Mouse (Mus musculus) MEL (cell line): ENCODE data around the gene Tmcc3. TPM values are rescaled to one million over a fixed set of nuclear protein-coding genes. Genes with fewer than 3 reads are reported as not detected.

Source experiments
- DNase-seq: peaks from one replicate; pipeline ENCODE4 v3.0.0; 2011; ENCODE audit warnings: low read depth, low spot score
- H3K27ac ChIP-seq: 2 replicates; pipeline ENCODE4 v1.5.1; 2012; ENCODE audit warnings: low read depth, mild to moderate bottlenecking, control low read depth, low read length, moderate library complexity; ENCODE audit not compliant: control insufficient read depth
- H3K27me3 ChIP-seq, 2 experiments: fragments of 150-350 bp in 1 of 2; sonication (generic) in 1 of 2; 2 replicates each; pipeline ENCODE4 v1.6.1; 2012; ENCODE audit warnings: low read length in 2 of 2, mild to moderate bottlenecking in 2 of 2, improper control_type of control experiment in 1 of 2, moderate library complexity in 1 of 2; ENCODE audit not compliant: insufficient read depth in 2 of 2, control insufficient read depth in 1 of 2
- H3K36me3 ChIP-seq, 2 experiments: 2 replicates each; pipeline ENCODE4 v1.6.1; 2012 to 2014; ENCODE audit warnings: low read length in 2 of 2, improper control_type of control experiment in 1 of 2, inconsistent platforms in 1 of 2, mild to moderate bottlenecking in 1 of 2; ENCODE audit not compliant: insufficient read depth in 2 of 2, control insufficient read depth in 1 of 2
- H3K4me1 ChIP-seq, 2 experiments: fragments of 150-350 bp in 1 of 2; sonication (generic) in 1 of 2; 2 replicates each; pipeline ENCODE4 v1.6.1; 2012; ENCODE audit warnings: low read length in 2 of 2, improper control_type of control experiment in 1 of 2, mild to moderate bottlenecking in 1 of 2; ENCODE audit not compliant: insufficient read depth in 2 of 2, control insufficient read depth in 1 of 2
- H3K4me3 ChIP-seq, 2 experiments: fragments of 150-350 bp in 1 of 2; sonication (generic) in 1 of 2; 2 replicates each; pipeline ENCODE4 v1.5.1; 2012; ENCODE audit warnings: low read depth in 2 of 2, low read length in 2 of 2, mild to moderate bottlenecking in 2 of 2, moderate library complexity in 2 of 2, control low read depth in 1 of 2, improper control_type of control experiment in 1 of 2; ENCODE audit not compliant: control insufficient read depth in 1 of 2, insufficient read depth in 1 of 2
- H3K79me2 ChIP-seq: 2 replicates; pipeline ENCODE4 v1.6.1; 2012; ENCODE audit warnings: mild to moderate bottlenecking, low read length, moderate library complexity; ENCODE audit not compliant: control insufficient read depth, poor library complexity, insufficient read depth
- H3K9ac ChIP-seq: 2 replicates; pipeline ENCODE4 v1.6.1; 2012; ENCODE audit warnings: low read depth, mild to moderate bottlenecking, control low read depth, low read length, moderate library complexity; ENCODE audit not compliant: control insufficient read depth, poor library complexity, severe bottlenecking
- H3K9me3 ChIP-seq: fragments of 150-350 bp; sonication (generic); replicated peaks from 2 replicates; pipeline ENCODE4 v1.6.1; 2012; ENCODE audit warnings: mild to moderate bottlenecking, low read length, improper control_type of control experiment, moderate library complexity; ENCODE audit not compliant: insufficient read depth
- CHD1 ChIP-seq: IDR thresholded peaks from 2 replicates; pipeline ENCODE4 v1.6.1; 2012; ENCODE audit warnings: low read depth, mild to moderate bottlenecking, inconsistent platforms, low read length, improper control_type of control experiment
- CHD2 ChIP-seq: IDR thresholded peaks from 2 replicates; pipeline ENCODE4 v1.6.1; 2011; ENCODE audit warnings: low read length, improper control_type of control experiment
- CTCF ChIP-seq, 3 experiments: IDR thresholded peaks in 2 of 3; conservative IDR thresholded peaks in 1 of 3; 2 replicates each; pipeline ENCODE4 v1.5.1; 2011 to 2012; ENCODE audit warnings: low read length in 3 of 3, low read depth in 2 of 3, mild to moderate bottlenecking in 2 of 3, improper control_type of control experiment in 1 of 3, inconsistent platforms in 1 of 3, mixed read lengths in 1 of 3, moderate library complexity in 1 of 3; ENCODE audit not compliant: control insufficient read depth in 1 of 3, insufficient read depth in 1 of 3, poor library complexity in 1 of 3, severe bottlenecking in 1 of 3
- E2F4 ChIP-seq: IDR thresholded peaks from 2 replicates; pipeline ENCODE4 v1.6.1; 2011; ENCODE audit warnings: low read depth, low read length, improper control_type of control experiment, borderline replicate concordance
- EP300 ChIP-seq, 2 experiments: IDR thresholded peaks; 2 replicates each; pipeline ENCODE4 v1.6.1; 2011; ENCODE audit warnings: improper control_type of control experiment in 2 of 2, low read length in 2 of 2, low read depth in 1 of 2, mild to moderate bottlenecking in 1 of 2
- ETS1 ChIP-seq: IDR thresholded peaks from 2 replicates; pipeline ENCODE4 v1.6.1; 2012; ENCODE audit warnings: low read depth, mild to moderate bottlenecking, inconsistent platforms, low read length, improper control_type of control experiment, moderate library complexity
- GATA1 ChIP-seq: IDR thresholded peaks from 2 replicates; pipeline ENCODE4 v1.6.1; 2011; ENCODE audit warnings: low read depth, low read length, improper control_type of control experiment
- HCFC1 ChIP-seq: IDR thresholded peaks from 2 replicates; pipeline ENCODE4 v1.6.1; 2012; ENCODE audit warnings: low read depth, mild to moderate bottlenecking, inconsistent platforms, low read length, improper control_type of control experiment, moderate library complexity
- JUND ChIP-seq: IDR thresholded peaks from 2 replicates; pipeline ENCODE4 v1.6.1; 2011; ENCODE audit warnings: low read depth, mild to moderate bottlenecking, improper control_type of control experiment, low read length
- MAZ ChIP-seq: IDR thresholded peaks from 2 replicates; pipeline ENCODE4 v1.6.1; 2012; ENCODE audit warnings: low read depth, mild to moderate bottlenecking, inconsistent platforms, low read length, improper control_type of control experiment
- MEF2A ChIP-seq: IDR thresholded peaks from 2 replicates; pipeline ENCODE4 v1.6.1; 2014; ENCODE audit warnings: low read depth, mild to moderate bottlenecking, inconsistent platforms, low read length, improper control_type of control experiment; ENCODE audit not compliant: poor library complexity, insufficient replicate concordance, severe bottlenecking; ENCODE audit errors: extremely low read depth
- MXI1 ChIP-seq: IDR thresholded peaks from 2 replicates; pipeline ENCODE4 v1.6.1; 2011; ENCODE audit warnings: mild to moderate bottlenecking, low read depth, low read length, improper control_type of control experiment
- NELFE ChIP-seq: IDR thresholded peaks from 2 replicates; pipeline ENCODE4 v1.6.1; 2011; ENCODE audit warnings: low read depth, low read length, improper control_type of control experiment
- POLR2A ChIP-seq, 2 experiments: IDR thresholded peaks; 2 replicates each; pipeline ENCODE4 v1.6.1; 2011 to 2012; ENCODE audit warnings: low read length in 2 of 2, mild to moderate bottlenecking in 2 of 2, control low read depth in 1 of 2, improper control_type of control experiment in 1 of 2, low read depth in 1 of 2, moderate library complexity in 1 of 2; ENCODE audit not compliant: control insufficient read depth in 1 of 2, insufficient read depth in 1 of 2, poor library complexity in 1 of 2
- POLR2AphosphoS2 ChIP-seq: IDR thresholded peaks from 2 replicates; pipeline ENCODE4 v1.6.1; 2011; ENCODE audit warnings: low read length, improper control_type of control experiment
- POLR2AphosphoS5 ChIP-seq: IDR thresholded peaks from 2 replicates; pipeline ENCODE4 v1.6.1; 2012; ENCODE audit warnings: low read depth, borderline replicate concordance, mild to moderate bottlenecking, inconsistent platforms, low read length, moderate library complexity, mixed read lengths
- RAD21 ChIP-seq: IDR thresholded peaks from 2 replicates; pipeline ENCODE4 v1.6.1; 2011; ENCODE audit warnings: mild to moderate bottlenecking, low read depth, low read length, improper control_type of control experiment
- RCOR1 ChIP-seq: IDR thresholded peaks from 2 replicates; pipeline ENCODE4 v1.6.1; 2012; ENCODE audit warnings: low read depth, mild to moderate bottlenecking, inconsistent platforms, low read length, improper control_type of control experiment
- SIN3A ChIP-seq: IDR thresholded peaks from 2 replicates; pipeline ENCODE4 v1.6.1; 2012; ENCODE audit warnings: low read length, improper control_type of control experiment, inconsistent platforms
- SMC3 ChIP-seq: IDR thresholded peaks from 2 replicates; pipeline ENCODE4 v1.6.1; 2011; ENCODE audit warnings: low read depth, low read length, improper control_type of control experiment
- TBP ChIP-seq: IDR thresholded peaks from 2 replicates; pipeline ENCODE4 v1.8.0; 2011; ENCODE audit warnings: low read depth, low read length, improper control_type of control experiment
- ZMIZ1 ChIP-seq: IDR thresholded peaks from 2 replicates; pipeline ENCODE4 v1.6.1; 2012; ENCODE audit warnings: low read depth, mild to moderate bottlenecking, inconsistent platforms, low read length, improper control_type of control experiment, moderate library complexity
- polyA plus RNA-seq, 2 experiments: library from polyadenylated mRNA; stranded (reverse) in 1 of 2; unstranded in 1 of 2; fragments of >175 nt in 1 of 2; fragments of >200 nt in 1 of 2; gene quantifications; 2 replicates each; pipeline versions ENCODE4 v1.2.1 to v1.2.4; 2012; ENCODE audit warnings: low replicate concordance in 2 of 2, low read depth in 1 of 2; ENCODE audit not compliant: insufficient read length in 2 of 2, insufficient read depth in 1 of 2, missing spikeins in 1 of 2
- total RNA-seq: library from RNA; depleted of rRNA; stranded (reverse); fragments of 300-350 nt; gene quantifications from 2 replicates; pipeline ENCODE4 v1.2.3, GENCODE M21; 2012

Tmcc3 gene
- total and polyA plus RNA-seq, 3 experiments, result 1.3 to 2.6 TPM; not detected in 1

- H3K4me3 ChIP-seq, result no peak overlapping the region
- no peaks in the 10 kb centered on the region for H3K27me3 ChIP-seq
- no peaks in the 10 kb centered on the region for H3K4me1 ChIP-seq
- DNase-seq, result no peak
- H3K27ac ChIP-seq, result no peak overlapping the region
- TF ChIP-seq RCOR1, result no peak
- no peak for TF ChIP-seq E2F4
- TF ChIP-seq POLR2A (IDR thresholded peaks at IDR 0.05; ENCODE audit: control insufficient read depth in 1 of 2, insufficient read depth in 1 of 2, low read depth in 1 of 2, low read length in 2 of 2, poor library complexity in 1 of 2), result no peak
- TF ChIP-seq SIN3A, result no peak
- no peak for TF ChIP-seq NELFE
- no peak for TF ChIP-seq MAZ
- TF ChIP-seq TBP, result no peak
- no peak for TF ChIP-seq JUND
- no peak for TF ChIP-seq MEF2A
- no peaks in the 10 kb centered on the region for H3K36me3 ChIP-seq
- H3K9ac ChIP-seq, result no peak overlapping the region
- no peaks in the 10 kb centered on the region for H3K79me2 ChIP-seq
- H3K9me3 ChIP-seq, result no peaks in the 10 kb centered on the region
Observed at GRCm38 (mm10) chr10:94312007-94312715, 412 bp downstream of the Tmcc3 start.

- Histone ChIP-seq H3K79me2 (no peaks in the 10 kb centered on the region), H3K9ac (no peak overlapping the region), H3K9me3 (no peaks in the 10 kb centered on the region), H3K4me1 (no peaks in the 10 kb centered on the region), H3K27me3 (no peaks in the 10 kb centered on the region), H3K27ac (no peak overlapping the region), H3K4me3 (no peak overlapping the region), H3K36me3 (no peaks in the 10 kb centered on the region)
- TF ChIP-seq MAZ (no peak), HCFC1 (no peak), POLR2AphosphoS5 (no peak), E2F4 (no peak), POLR2AphosphoS2 (no peak), CHD2 (no peak), ZMIZ1 (no peak), CHD1 (no peak), RAD21 (no peak), ETS1 (no peak), SMC3 (no peak), NELFE (no peak), EP300 (IDR thresholded peaks at IDR 0.05; ENCODE audit: low read depth in 1 of 2, low read length in 2 of 2) (no peak), GATA1 (no peak), MXI1 (no peak), CTCF (IDR thresholded peaks at IDR 0.05 in 2 of 3, conservative IDR thresholded peaks at IDR 0.05 in 1 of 3; ENCODE audit: control insufficient read depth in 1 of 3, insufficient read depth in 1 of 3, low read depth in 2 of 3, low read length in 3 of 3, poor library complexity in 1 of 3, severe bottlenecking in 1 of 3) (no peak)
- DNase-seq, result no peak
Observed at GRCm38 (mm10) chr10:94313146-94313545, 1.4 kb downstream of the Tmcc3 start.
